Mouse (Mus musculus): Measurements from ENCODE around the gene Hint1. TPM values are rescaled to one million over a fixed set of nuclear protein-coding genes. Genes with fewer than 3 reads are reported as not detected.
"Not testable (repeated sequence)": the region's sequence is repeated elsewhere in the genome, so short reads cannot be mapped to it uniquely, and the experiment has no call there.

Gene Hint1
- total RNA-seq, 2 experiments from 2014 or later, result 252 to 273 TPM

DNA sequence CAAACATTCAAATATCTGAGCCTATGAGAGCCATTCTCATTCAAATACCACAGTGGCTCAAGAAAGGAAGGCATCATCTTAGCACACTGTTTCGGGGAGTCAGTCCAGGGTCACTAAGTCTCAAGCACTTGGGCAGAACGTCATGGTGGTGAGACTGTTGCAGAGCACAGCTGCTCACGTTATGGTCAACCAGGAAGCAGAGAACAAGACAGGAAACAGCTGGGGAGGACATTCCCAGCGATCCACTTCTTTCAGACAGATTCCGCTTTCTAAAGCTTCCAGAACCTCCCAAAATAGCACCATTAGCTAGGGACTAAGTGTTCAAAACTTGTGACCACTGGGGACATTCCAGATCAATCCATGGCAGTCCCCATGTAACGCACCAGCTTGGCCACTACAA, 21.7 kb downstream of the Hint1 start:
- no peak for DNase-seq (ENCODE audit: low spot score in 2 of 2)

DNA sequence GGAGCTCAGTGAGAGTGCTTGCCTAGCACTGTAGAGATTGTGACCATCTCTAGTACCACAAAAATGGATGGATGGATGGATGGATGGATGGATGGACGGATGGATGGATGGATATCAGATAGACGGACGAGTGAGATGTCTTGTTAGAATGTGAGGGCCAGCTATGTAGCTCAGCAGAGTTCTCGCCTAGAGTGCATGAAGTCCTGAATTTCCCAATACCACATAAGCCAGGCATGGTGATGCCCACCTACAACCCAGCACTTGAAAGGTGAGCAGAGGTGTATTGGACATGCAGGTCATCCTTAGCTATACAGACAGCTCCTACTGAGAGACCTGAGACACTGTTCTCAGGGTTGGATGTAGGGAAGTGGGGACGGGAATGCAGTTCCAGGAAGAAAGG, 25.2 kb downstream of the Hint1 start:
- no peak for DNase-seq (ENCODE audit: low spot score in 2 of 2)
- no peak overlapping the region for H3K27ac ChIP-seq
- no peak for TF ChIP-seq CTCF (conservative IDR thresholded peaks at IDR 0.05)
- no peak overlapping the region for H3K4me3 ChIP-seq

More for the DNA sequence above, 21.7 kb downstream of the Hint1 start:
- no peak for TF ChIP-seq CTCF (conservative IDR thresholded peaks at IDR 0.05)
- H3K4me3 ChIP-seq, result no peak overlapping the region
- no peak overlapping the region for H3K27ac ChIP-seq

DNA sequence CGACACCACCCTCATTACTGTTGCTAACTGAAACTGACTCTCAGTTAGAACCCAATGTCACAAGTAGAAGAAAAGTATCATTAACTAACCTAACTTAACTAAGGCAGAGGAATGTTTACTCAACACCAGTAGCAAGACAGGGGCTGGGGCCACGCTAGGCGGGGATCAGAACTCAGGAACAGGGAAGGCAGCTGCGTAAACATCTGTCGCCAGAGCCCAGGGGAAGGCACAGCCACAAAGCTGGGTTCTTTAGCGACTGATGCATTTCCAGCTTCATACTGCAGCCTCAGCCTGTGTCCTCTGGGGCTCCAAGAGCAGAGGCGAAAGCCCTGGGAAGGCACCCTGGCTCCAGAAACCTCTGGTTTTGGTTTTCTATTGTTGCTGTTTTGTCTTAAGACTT, 25.9 kb downstream of the Hint1 start:
- TF ChIP-seq CTCF (conservative IDR thresholded peaks at IDR 0.05), result no peak
- no peak for DNase-seq (ENCODE audit: low spot score in 2 of 2)
- Histone ChIP-seq H3K4me3 (no peak overlapping the region), H3K27ac (no peak overlapping the region)

DNA sequence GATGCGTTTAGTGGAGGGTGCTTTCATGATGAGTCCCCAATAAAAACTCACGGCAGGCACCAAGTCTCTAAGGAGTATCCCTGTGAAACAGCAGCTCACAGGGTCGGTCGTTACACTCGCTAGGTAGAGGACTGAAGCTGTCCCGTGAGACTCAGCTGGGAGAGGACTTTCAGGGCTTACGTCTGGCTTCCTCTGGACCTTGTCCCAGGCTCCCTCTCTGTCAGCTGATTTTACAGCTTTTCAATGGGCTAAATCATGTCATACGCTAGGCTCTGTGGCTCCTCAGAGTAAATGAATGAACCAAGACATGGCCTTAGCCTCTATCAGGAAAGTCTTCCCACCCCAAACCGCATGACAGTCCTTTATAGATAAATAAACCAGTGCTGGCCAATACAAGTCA, 28.4 kb downstream of the Hint1 start:
- Histone ChIP-seq H3K4me3 (no peak overlapping the region), H3K27ac (no peak overlapping the region)
- no peak for TF ChIP-seq CTCF (conservative IDR thresholded peaks at IDR 0.05)
- no peak for DNase-seq (ENCODE audit: low spot score in 2 of 2)

DNA sequence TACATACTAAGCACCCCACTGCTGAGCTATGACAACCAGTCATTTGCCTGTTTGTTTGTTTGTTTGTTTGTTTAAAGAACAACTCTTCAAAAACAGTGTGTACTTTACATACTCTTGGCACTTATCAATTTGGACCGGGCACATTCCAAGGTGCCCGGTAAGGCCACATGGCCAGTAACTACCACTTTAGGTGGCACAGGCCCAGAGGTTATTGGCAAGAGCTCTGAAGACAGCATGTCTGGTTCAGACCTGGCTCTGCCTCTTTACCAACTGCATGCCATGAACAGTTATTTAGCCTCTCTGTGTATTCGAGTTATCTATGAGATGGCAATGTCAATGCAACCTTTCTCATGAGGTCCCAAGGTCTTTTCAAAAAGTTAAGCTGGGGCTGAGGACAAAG, 30.5 kb downstream of the Hint1 start:
- not testable (repeated sequence) for DNase-seq (ENCODE audit: low spot score in 2 of 2); H3K27ac ChIP-seq; H3K4me3 ChIP-seq

DNA sequence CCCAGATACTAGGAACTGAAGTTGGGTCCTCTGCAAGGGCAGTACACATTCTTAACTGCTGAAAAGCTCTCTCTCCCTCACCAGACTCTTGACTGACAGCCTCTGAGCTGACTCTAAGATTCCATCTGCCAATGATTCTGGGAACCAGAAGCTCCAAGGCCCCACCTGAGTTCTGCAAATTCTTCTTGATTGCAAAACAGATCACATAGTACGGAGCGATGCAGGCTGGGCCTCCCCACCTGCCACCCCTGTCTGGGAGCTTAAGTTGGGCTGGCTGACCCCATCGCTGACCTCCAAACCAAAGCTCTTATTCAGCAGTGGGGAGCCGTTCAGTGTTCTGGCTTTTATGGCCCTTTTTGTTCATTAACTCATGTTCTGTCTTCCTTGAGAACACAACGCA, 31.3 kb downstream of the Hint1 start:
- H3K4me3 ChIP-seq, result no peak overlapping the region
- DNase-seq (ENCODE audit: low spot score in 2 of 2), result no peak
- no peak overlapping the region for H3K27ac ChIP-seq
- no peak for TF ChIP-seq CTCF (conservative IDR thresholded peaks at IDR 0.05)

DNA sequence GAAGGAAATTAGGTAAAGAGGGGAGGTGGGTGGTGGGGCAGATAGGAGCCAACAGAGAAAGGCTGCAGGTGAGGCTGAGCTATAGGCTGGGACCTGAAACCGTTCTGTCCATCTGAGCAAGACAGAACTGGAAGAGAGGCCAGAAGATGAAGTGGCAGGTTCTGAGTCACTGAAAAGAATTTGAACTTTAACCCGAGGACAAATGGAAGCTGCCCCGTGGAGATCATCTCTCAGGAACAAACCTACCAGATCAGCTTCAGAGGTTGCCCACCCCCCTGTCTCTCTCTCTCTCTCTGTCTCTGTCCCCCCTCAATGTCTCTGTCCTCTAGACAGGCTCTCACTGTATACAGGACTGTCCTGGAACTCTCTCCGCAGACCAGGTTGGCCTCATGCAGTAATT, 33.5 kb downstream of the Hint1 start:
- TF ChIP-seq CTCF (conservative IDR thresholded peaks at IDR 0.05), result no peak
- H3K4me3 ChIP-seq, result no peak overlapping the region
- H3K27ac ChIP-seq, result no peak overlapping the region
- DNase-seq (ENCODE audit: low spot score in 2 of 2), result no peak

DNA sequence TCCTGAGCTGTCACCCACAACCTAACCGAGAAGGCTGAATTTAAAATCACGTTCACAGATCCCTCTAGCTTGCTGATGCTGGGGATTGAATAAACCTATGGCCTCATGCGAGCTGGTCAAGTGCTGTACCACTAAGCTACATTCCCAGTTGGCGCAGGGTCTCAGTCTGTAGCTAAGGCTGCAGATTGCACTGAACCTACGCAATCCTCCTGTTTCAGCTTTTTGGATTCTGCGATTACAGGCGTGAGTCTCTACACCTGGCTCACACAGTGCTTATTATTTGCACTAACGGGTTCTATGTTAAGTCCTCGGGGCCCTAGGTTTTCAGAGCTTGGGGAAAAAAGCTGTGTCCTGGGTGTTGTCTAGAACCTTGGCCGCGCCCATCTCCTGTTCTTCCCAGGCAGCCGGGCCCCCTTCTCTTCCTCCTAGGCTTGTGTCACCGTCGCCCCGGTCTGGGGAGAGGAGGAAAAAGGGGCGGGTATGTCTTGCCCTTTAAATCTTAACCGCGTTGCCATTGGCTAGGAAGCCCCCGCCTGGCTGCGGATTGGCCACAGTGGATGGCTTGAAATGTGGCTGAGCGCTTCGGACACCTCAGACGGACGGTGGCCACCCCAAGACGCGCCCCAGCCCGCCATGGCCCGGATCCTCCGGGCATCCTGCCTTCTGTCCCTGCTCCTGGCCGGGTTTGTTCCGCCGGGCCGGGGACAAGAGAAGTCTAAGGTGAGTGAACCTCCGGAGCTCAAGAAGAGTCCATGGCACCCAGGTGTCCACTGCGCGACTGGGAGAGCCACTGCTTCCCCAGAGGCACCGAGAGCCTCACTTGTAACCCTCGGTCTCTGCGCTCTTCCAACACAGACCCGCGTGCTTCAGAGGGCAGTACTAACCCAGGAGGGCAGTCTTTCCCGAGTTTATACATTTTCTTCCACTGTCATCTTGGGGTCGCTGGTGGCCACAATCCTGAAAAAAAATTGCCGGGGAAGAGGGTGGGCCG, 36.4 kb downstream of the Hint1 start, which contains the start of gene Gpx3:
Gpx3 (plus strand) TSS at position 121 of the 991 bp plus-strand sequence.
- no peak for TF ChIP-seq CTCF (conservative IDR thresholded peaks at IDR 0.05)
- DNase-seq (ENCODE audit: low spot score in 2 of 2), result peak in 1 of 2 experiments; percentile 28
- Histone ChIP-seq H3K27ac (no peak within 1 kb of the TSS), H3K4me3 (peak within 1 kb of the TSS; percentile 51)

DNA sequence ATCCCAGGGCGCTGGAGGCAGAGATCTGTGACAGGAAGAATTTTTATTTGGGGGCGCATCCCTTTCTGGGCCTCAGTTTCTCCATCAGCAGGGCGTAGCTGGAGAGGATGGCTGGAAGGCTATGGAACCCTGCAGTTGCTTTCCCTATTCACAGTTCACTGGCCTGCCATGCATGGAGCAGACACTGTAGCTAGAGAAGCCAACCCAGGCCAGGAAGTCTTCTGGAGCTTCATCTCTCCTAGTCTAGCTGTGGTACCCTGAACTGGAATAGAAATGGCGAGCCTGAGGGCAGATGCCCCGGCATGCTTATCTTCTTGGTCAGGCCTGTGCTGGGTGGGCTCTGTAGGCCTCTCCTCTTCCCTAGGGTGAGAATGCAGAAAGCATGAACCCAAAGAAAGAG, 37.2 kb downstream of the Hint1 start:
- TF ChIP-seq CTCF (conservative IDR thresholded peaks at IDR 0.05), result no peak

DNA sequence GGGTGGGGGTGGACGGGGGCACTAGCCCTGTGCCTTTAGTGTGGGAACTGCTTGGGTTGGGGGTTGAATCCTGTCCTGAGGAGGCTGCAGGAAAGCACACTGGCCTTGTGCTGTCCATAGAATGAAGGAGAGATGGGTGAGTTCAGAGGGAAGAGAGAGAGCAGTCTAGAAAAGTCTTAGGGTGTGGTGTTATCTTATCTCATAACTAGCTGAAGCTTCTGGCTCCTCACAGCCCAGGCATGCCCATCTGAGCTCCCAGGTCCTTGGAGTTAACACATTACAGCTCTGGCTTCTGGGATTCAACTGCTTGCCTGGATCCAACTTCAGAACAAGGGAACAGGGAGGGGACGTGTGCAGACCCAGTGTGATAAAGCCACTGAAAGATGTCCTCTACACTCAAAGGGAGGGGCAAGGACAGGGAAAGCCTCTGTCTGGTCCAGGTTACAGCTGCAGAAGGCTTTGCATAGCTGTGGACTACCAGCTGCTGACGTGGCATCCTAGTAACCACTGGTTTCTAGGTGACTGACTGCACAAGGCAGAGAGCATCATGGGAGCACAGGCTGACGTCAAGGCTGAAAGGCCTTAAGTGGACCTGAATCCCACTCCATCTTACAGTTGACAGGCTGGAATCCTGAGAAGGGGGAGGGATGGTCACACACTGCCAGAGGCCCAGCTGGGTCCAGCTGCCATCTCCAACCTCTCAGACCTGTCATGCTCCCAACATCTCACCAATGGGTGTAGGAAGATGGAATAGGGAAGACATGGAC, 37.9 kb downstream of the Hint1 start:
- Histone ChIP-seq H3K27ac (no peak overlapping the region), H3K4me3 (no peak overlapping the region)
- TF ChIP-seq CTCF (conservative IDR thresholded peaks at IDR 0.05), result no peak
- no peak for DNase-seq (ENCODE audit: low spot score in 2 of 2)

More for the DNA sequence above, 37.2 kb downstream of the Hint1 start:
- Histone ChIP-seq H3K27ac (no peak overlapping the region), H3K4me3 (no peak overlapping the region)
- DNase-seq (ENCODE audit: low spot score in 2 of 2), result no peak

DNA sequence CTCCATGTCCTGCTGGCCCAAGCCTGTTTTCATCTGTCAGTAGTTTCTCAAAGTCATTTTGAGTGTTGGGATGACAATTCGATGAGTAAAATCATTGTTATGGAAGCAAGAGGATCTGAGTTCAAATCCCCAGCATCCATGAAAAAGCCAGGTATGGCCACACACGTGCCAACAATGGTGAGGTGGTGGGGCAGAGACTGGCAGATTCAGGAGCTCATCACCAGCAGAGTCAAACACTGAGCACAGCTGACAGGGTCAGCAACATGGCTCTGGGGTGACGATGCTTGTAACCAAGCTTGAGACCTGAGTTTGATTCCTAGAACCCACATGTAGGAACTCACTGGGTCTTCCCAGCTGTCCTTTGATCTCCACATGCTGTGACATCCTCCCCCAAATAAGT, 38.9 kb downstream of the Hint1 start:
- no peak for TF ChIP-seq CTCF (conservative IDR thresholded peaks at IDR 0.05)
- no peak overlapping the region for H3K27ac ChIP-seq
- H3K4me3 ChIP-seq, result no peak overlapping the region
- DNase-seq (ENCODE audit: low spot score in 2 of 2), result no peak

DNA sequence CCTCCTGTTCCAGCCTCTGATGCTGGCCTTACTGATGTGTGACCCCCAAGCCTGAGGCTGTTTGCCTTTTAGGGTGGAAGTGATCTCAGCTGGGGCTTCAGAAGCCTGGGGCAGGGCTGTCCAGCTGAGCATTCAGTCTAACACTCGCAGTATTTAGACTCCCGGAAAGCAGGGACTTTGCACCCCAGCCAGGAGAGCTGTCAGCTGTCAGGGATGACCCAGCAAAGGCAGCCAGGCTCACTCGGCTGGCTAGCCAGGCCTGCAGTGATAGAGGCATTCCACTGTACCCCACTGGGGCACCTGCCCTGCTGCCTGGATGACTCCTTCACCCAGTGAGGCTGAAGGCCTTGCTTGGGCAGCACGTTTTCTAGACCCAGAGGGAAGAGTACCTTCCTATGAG, 39.7 kb downstream of the Hint1 start:
- DNase-seq (ENCODE audit: low spot score in 2 of 2), result no peak
- no peak for TF ChIP-seq CTCF (conservative IDR thresholded peaks at IDR 0.05)

DNA sequence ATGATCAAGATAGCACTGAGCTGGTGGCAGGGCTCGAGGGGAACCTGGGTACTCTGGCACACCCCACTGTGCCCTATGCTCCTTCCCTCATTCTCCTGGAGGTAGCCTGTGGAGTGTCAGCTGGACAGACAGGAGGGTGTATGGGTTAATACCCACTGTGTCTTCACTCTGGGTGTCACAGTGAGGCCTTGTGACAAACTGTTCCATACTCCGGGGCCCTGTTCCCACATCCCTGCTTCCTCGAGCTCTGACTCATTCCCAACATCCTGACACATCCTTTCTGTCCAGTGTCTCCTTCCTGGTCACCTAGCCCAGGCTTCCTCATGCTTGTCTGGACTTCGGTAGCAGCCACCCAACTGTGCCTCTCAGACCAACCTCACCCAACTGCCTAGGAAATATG, 40.3 kb downstream of the Hint1 start:
- Histone ChIP-seq H3K4me3 (no peak overlapping the region), H3K27ac (no peak overlapping the region)
- no peak for DNase-seq (ENCODE audit: low spot score in 2 of 2)
- TF ChIP-seq CTCF (conservative IDR thresholded peaks at IDR 0.05), result no peak

More for the DNA sequence above, 39.7 kb downstream of the Hint1 start:
- no peak overlapping the region for H3K4me3 ChIP-seq
- no peak overlapping the region for H3K27ac ChIP-seq

Measured in layer of hippocampus, adult 2 months (tissue).